Mouse (Mus musculus) neural tube, embryonic 12.5 days (tissue): ENCODE data around the gene Gm9780. TPM values are rescaled to one million over a fixed set of nuclear protein-coding genes. Genes with fewer than 3 reads are reported as not detected.
"Not testable (repeated sequence)": the region's sequence is repeated elsewhere in the genome, so short reads cannot be mapped to it uniquely, and the experiment has no call there.

Source experiments
- ATAC-seq: fragments of 200-750 bp; cut with Nextera tagmentation; 2 replicates; pipeline ENCODE4 v1.8.0; 2017; ENCODE audit warnings: low read depth, mild to moderate bottlenecking, moderate TSS enrichment, moderate library complexity; ENCODE audit not compliant: low FRiP score
- H3K27ac ChIP-seq: fragments of 300-500 bp; sonication (generic); 2 replicates; pipeline ENCODE4 v1.5.1; 2016
- H3K27me3 ChIP-seq: fragments of 300-500 bp; sonication (generic); replicated peaks from 2 replicates; pipeline ENCODE4 v1.6.1; 2016; ENCODE audit warnings: mild to moderate bottlenecking
- H3K36me3 ChIP-seq: fragments of 300-500 bp; sonication (generic); 2 replicates; pipeline ENCODE4 v1.6.1; 2016; ENCODE audit warnings: mild to moderate bottlenecking
- H3K4me1 ChIP-seq: fragments of 300-500 bp; sonication (generic); 2 replicates; pipeline ENCODE4 v1.6.1; 2016
- H3K4me2 ChIP-seq: fragments of 300-500 bp; sonication (generic); replicated peaks from 2 replicates; pipeline ENCODE4 v1.6.1; 2016; ENCODE audit warnings: mild to moderate bottlenecking
- H3K4me3 ChIP-seq: fragments of 300-500 bp; sonication (generic); 2 replicates; pipeline ENCODE4 v1.5.1; 2016
- H3K9ac ChIP-seq: fragments of 300-500 bp; sonication (generic); 2 replicates; pipeline ENCODE4 v1.6.1; 2016; ENCODE audit warnings: mild to moderate bottlenecking
- H3K9me3 ChIP-seq: fragments of 300-500 bp; sonication (generic); 2 replicates; pipeline ENCODE4 v1.6.1; 2016; ENCODE audit warnings: mild to moderate bottlenecking
- WGBS: fragments of 180-500 bp; shearing (Covaris S2); methylation state at CpG from one replicate; pipeline ENCODE4 v1.1.7; 2016; 5-methylcytosine and 5-hydroxymethylcytosine counted together
- polyA plus RNA-seq: library from polyadenylated mRNA; unstranded; fragments of >200 nt; fragmentation: Nextera tagmentation; extraction: Ambion mirVana; gene quantifications from 2 replicates; pipeline ENCODE4 v1.2.1, GENCODE M21; 2016

The Gm9780 gene
- polyA plus RNA-seq = 0.64 and 2.6 TPM in 2 replicates

- H3K4me2 ChIP-seq, ATAC-seq, H3K4me1 ChIP-seq, H3K9ac ChIP-seq, H3K4me3 ChIP-seq, H3K27ac ChIP-seq, H3K9me3 ChIP-seq, H3K27me3 ChIP-seq, H3K36me3 ChIP-seq: not testable (repeated sequence)
- no CpG with 5 or more reads among the region's 26 CpGs for WGBS
Measured at GRCm38 (mm10) chr14:26042611-26043010, at the start of gene Gm9780. Gene Gm9780 (minus strand): TSS chr14:26042711.

DNA sequence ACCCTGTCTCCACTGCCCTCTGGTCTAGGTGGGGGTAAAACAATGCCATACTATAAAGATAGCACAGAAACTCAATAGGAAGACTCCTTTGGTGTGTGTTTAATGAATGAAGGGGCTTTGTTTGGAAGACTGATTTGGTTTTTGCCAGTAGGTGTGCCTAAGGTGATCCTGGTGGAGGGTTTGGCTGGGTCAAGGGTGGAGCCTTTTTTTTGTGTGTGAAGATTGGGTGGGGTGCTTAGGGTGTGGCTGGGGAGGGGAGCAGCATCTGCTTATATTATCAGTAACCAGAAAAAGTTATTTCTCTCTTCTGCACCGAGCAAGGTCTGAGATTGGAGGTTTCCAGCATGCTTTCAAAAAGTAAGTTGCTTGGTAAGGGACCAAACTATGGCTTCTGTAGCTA, 39.5 kb upstream of the Gm9780 start, which contains the start of gene Cphx3:
Cphx3 (plus strand) TSS at position 301 of the 400 bp plus-strand sequence.
- no CpG with 5 or more reads among the region's 1 CpGs for WGBS
- H3K36me3 ChIP-seq, H3K9ac ChIP-seq, ATAC-seq, H3K4me2 ChIP-seq, H3K27ac ChIP-seq, H3K4me1 ChIP-seq, H3K9me3 ChIP-seq, H3K4me3 ChIP-seq, H3K27me3 ChIP-seq: not testable (repeated sequence)

GRCm38 (mm10) chr14:26081216-26081615, 38.7 kb upstream of the Gm9780 start, which contains the start of gene Cphx2:
Gene Cphx2 (plus strand): TSS chr14:26081516.
- H3K36me3 ChIP-seq, ATAC-seq, H3K27me3 ChIP-seq, H3K9me3 ChIP-seq, H3K27ac ChIP-seq, H3K4me2 ChIP-seq, H3K4me3 ChIP-seq, H3K4me1 ChIP-seq, H3K9ac ChIP-seq: not testable (repeated sequence)
- no CpG with 5 or more reads among the region's 6 CpGs for WGBS

GRCm38 (mm10) chr14:26076620-26077390, 34.3 kb upstream of the Gm9780 start:
- not testable (repeated sequence) for H3K36me3 ChIP-seq, ATAC-seq, H3K4me2 ChIP-seq, H3K27me3 ChIP-seq, H3K4me1 ChIP-seq, H3K9me3 ChIP-seq, H3K27ac ChIP-seq, H3K9ac ChIP-seq, H3K4me3 ChIP-seq
- WGBS = no CpG with 5 or more reads among the region's 5 CpGs

GRCm38 (mm10) chr14:26067325-26067633, 24.8 kb upstream of the Gm9780 start, which contains the start of gene Tmem254c:
Gene Tmem254c (minus strand): TSS chr14:26067355.
- ATAC-seq = peak; percentile 58
- H3K27ac ChIP-seq, H3K4me1 ChIP-seq, H3K9ac ChIP-seq, H3K27me3 ChIP-seq, H3K36me3 ChIP-seq, H3K4me3 ChIP-seq, H3K9me3 ChIP-seq, H3K4me2 ChIP-seq: not testable (repeated sequence)
- no CpG with 5 or more reads among the region's 10 CpGs for WGBS

DNA sequence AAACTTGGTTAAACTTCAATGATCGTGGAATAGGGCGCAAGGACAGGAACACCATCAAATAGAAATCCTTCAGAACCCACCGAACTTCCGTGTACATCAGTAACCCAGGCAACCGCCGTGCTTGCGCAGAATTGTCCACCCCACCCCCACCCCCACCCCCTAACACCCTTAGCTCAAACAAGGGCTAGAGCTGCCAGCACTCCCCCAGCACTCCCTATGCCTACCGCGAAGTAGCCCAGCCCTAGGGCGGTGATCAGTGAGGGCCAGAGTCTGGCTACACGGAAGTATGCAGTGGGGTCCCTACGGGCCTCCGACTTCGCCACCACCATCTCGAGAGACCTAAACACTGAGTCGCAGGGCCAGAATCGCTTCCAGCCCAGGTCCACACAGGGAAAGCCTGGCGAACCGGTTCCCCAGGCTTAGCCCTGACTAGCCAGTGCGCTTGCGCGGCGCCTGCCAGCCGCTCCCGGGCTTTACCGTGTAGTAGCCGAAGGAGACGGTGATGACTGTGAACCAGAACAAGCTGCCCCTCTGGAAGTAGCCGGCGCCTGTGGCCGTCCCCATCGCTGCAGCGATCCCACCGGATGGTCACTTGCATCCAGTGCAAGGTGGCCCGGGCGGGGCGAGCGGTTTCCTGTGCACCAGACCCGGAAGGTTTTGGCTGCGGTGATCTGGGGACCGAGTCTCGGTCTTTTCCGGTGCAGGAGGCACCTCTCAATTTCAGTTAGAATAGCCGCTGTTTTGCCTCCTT, 24.2 kb upstream of the Gm9780 start:
- H3K27me3 ChIP-seq, H3K9me3 ChIP-seq, H3K9ac ChIP-seq, H3K4me1 ChIP-seq, H3K4me2 ChIP-seq, H3K4me3 ChIP-seq, H3K36me3 ChIP-seq, H3K27ac ChIP-seq: not testable (repeated sequence)
- peak; percentile 74 for ATAC-seq
- no CpG with 5 or more reads among the region's 44 CpGs for WGBS

DNA sequence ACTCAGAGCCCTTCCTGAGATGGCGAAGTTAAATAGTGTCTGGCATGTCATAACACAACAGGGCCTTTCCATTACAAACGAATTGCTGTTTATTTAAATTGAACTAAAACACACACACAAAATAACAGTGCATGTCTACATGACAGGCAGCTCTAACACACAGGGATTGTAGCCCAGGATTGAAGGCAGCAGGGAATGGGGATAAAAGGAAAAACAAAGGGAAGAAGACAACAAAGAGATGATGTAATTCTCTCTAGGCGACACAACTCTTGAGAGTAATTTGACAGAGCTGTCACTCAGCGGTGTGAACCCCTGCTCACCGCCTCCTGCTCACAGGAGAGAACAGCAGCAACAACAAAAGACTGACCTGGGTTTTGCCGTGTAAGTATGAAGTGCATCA, 16.9 kb upstream of the Gm9780 start:
- not testable (repeated sequence) for H3K27ac ChIP-seq, H3K4me2 ChIP-seq, H3K9ac ChIP-seq, H3K9me3 ChIP-seq, ATAC-seq, H3K36me3 ChIP-seq, H3K4me1 ChIP-seq, H3K4me3 ChIP-seq, H3K27me3 ChIP-seq
- WGBS = no CpG with 5 or more reads among the region's 6 CpGs

DNA sequence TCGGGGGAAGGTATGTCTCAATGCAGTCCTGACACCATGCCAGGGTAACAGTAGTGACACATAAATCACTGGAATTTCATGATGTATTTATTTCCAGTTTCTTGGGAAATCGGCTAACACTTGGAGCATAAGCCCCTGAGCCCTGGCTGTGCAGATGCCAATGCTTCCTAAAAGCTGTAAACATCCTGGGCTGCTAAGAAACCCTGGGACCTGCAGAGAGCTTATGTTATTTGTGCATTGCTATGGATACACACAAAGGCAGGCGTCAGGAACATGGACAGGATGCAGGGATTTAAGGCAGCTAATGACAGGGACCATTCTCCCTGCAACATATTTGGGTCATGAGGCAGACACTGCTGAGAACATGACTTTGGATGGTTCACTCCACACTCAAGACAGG, 15.7 kb upstream of the Gm9780 start:
- WGBS = no CpG with 5 or more reads among the region's 3 CpGs

GRCm38 (mm10) chr14:26048767-26049166, 6.3 kb upstream of the Gm9780 start:
- not testable (repeated sequence) for H3K4me1 ChIP-seq, H3K4me3 ChIP-seq, H3K9ac ChIP-seq, ATAC-seq, H3K4me2 ChIP-seq, H3K27ac ChIP-seq, H3K9me3 ChIP-seq, H3K36me3 ChIP-seq, H3K27me3 ChIP-seq
- WGBS = no CpG with 5 or more reads among the region's 9 CpGs

More for the DNA sequence above, 15.7 kb upstream of the Gm9780 start:
- not testable (repeated sequence) for H3K4me3 ChIP-seq, ATAC-seq, H3K9me3 ChIP-seq, H3K36me3 ChIP-seq, H3K4me1 ChIP-seq, H3K27ac ChIP-seq, H3K4me2 ChIP-seq, H3K9ac ChIP-seq, H3K27me3 ChIP-seq

- H3K27me3 ChIP-seq, H3K9ac ChIP-seq, H3K4me1 ChIP-seq, H3K36me3 ChIP-seq, H3K4me3 ChIP-seq, H3K9me3 ChIP-seq, H3K27ac ChIP-seq, H3K4me2 ChIP-seq, ATAC-seq: not testable (repeated sequence)
- no CpG with 5 or more reads among the region's 8 CpGs for WGBS
Measured at GRCm38 (mm10) chr14:26047026-26047425, 4.5 kb upstream of the Gm9780 start.

- no CpG with 5 or more reads among the region's 5 CpGs for WGBS
- not testable (repeated sequence) for H3K9me3 ChIP-seq, H3K36me3 ChIP-seq
Measured at GRCm38 (mm10) chr14:26045007-26045406, 2.5 kb upstream of the Gm9780 start.

GRCm38 (mm10) chr14:26035439-26035838, 7.1 kb downstream of the Gm9780 start:
- no CpG with 5 or more reads among the region's 6 CpGs for WGBS
- H3K9me3 ChIP-seq, H3K9ac ChIP-seq, H3K4me1 ChIP-seq, H3K27me3 ChIP-seq, ATAC-seq, H3K4me3 ChIP-seq, H3K27ac ChIP-seq, H3K4me2 ChIP-seq, H3K36me3 ChIP-seq: not testable (repeated sequence)

More at GRCm38 (mm10) chr14:26045007-26045406, 2.5 kb upstream of the Gm9780 start:
- H3K27me3 ChIP-seq, H3K9ac ChIP-seq, H3K4me1 ChIP-seq, H3K27ac ChIP-seq, ATAC-seq, H3K4me3 ChIP-seq, H3K4me2 ChIP-seq: not testable (repeated sequence)
